Mouse (Mus musculus): Measurements from ENCODE around the gene Tamm41. TPM values are rescaled to one million over a fixed set of nuclear protein-coding genes. Genes with fewer than 3 reads are reported as not detected.
A peak's percentile ranks its signal among the peaks of the same experiment; 100 is the strongest.

Gene Tamm41
- total and polyA plus RNA-seq, 2 experiments from 2014 or later: 33.7 to 49.0 TPM

DNA sequence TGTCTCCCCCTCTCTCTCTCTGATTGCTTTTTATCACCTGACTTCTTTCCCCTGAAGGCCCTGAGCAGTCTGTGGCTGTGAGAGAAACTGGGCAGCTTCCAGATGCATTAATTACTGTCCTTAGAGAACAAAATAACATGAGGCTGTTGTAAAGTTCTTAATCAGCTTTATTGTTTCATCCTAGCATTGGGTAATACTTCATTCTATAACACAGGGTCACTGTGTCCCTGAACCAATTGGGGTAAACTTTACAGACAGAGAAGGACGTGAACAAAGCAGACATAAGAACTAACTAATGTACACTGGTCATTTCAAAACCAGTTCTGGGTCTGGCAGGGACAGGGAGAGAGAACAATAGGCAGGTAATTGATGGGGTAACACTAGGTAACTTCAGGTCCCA is 8.4 kb upstream of the Tamm41 start:
- WGBS: 53% methylated on average over 1 of the region's 1 CpGs
- Histone ChIP-seq H3K27ac (ENCODE audit: low read depth, low read length) (no peak overlapping the region), H3K9ac (no peak overlapping the region), H3K4me2 (ENCODE audit: low read depth) (no peak overlapping the region), H3K36me3 (ENCODE audit: insufficient read depth) (no peaks in the 10 kb centered on the region), H3K9me3 (ENCODE audit: low read length) (no peaks in the 10 kb centered on the region), H3K27me3 (ENCODE audit: insufficient read depth, low read length) (no peaks in the 10 kb centered on the region), H3K4me1 (ENCODE audit: insufficient read depth) (no peaks in the 10 kb centered on the region), H3K4me3 (ENCODE audit: low read depth, low read length) (no peak overlapping the region)
- DNase-seq: no peak
- ATAC-seq: no peak
- TF ChIP-seq CTCF (IDR thresholded peaks at IDR 0.05; ENCODE audit: low read depth): no peak

DNA sequence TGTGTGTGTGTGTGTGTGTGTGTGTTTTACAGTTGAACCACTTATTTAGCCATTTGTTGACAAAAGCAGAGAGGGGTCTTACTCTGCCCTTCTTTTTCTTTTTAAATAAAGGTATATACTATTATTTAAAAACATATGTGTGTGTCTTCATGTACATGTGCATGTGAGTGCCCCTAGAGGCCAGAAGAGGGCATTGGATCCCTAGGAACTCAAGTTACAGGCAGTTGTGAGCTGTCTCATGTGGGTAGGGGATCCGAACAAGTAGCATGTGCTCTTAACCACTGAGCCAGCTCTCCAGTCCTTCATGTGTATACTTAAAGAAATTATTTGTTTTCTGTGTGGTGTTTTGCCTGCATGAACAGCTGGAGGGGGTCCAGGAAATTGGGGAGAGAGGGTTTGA is 7.0 kb upstream of the Tamm41 start:
- Histone ChIP-seq H3K27ac (ENCODE audit: low read depth, low read length) (peak overlapping the region; percentile 75; the same call in 1 of the 2 replicates), H3K4me2 (ENCODE audit: low read depth) (no peak overlapping the region), H3K27me3 (ENCODE audit: insufficient read depth, low read length) (no peaks in the 10 kb centered on the region), H3K9me3 (ENCODE audit: low read length) (no peaks in the 10 kb centered on the region), H3K4me1 (ENCODE audit: insufficient read depth) (no peaks in the 10 kb centered on the region), H3K36me3 (ENCODE audit: insufficient read depth) (no peaks in the 10 kb centered on the region), H3K4me3 (ENCODE audit: low read depth, low read length) (no peak overlapping the region), H3K9ac (no peak overlapping the region)
- DNase-seq (no peak), ATAC-seq (no peak)
- TF ChIP-seq CTCF (IDR thresholded peaks at IDR 0.05; ENCODE audit: low read depth): peak; percentile 64
- WGBS: 59% methylated on average over 1 of the region's 1 CpGs

DNA sequence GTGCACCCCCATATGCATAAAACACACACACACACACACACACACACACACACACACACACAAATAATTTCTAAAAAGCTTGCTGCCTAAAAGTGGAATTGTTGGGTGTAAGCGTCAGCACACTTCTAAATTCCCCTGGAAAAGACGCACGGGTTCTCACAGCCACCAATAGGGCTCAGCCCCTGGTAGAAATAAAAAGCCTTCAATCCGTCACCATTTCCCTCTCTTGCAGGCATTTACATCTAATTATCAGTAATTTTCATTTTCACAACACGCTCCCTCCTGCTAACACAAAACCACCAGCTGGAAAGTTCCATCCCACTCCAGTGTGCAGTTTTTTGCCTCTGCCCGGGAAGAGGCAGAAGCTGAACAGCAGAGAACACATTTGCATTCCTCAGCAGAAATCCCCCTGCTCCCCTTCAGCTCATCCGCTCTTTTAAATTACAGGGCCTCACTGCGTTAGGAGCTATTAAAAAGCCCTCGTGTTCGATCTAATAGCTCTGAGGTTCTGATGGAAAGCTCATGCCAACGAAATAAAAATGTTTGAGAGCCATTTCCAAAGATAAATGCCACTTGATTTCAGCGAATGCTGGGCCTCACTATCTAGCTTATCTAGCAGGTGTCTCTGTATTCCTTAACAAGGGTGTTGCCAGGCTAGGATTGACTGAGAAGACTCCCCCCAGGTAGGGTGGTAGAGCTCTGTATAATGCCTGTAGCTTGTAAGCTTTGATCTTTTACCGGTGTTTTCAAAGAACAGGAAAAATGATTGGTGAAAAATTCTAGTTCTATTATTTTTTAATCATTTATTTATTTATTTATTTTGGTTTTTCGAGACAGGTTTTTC is 6.2 kb upstream of the Tamm41 start:
- no peaks in the 10 kb centered on the region for H3K9me3 ChIP-seq (ENCODE audit: low read length)
- H3K36me3 ChIP-seq (ENCODE audit: insufficient read depth): no peaks in the 10 kb centered on the region
- WGBS: 34% methylated on average over 14 of the region's 14 CpGs
- TF ChIP-seq CTCF (IDR thresholded peaks at IDR 0.05; ENCODE audit: low read depth): peak; percentile 7; the same call in 1 of the 2 replicates
- H3K4me2 ChIP-seq (ENCODE audit: low read depth): no peak overlapping the region
- H3K4me1 ChIP-seq (ENCODE audit: insufficient read depth): no peaks in the 10 kb centered on the region
- peak; percentile 95 for ATAC-seq
- DNase-seq: peak; percentile 76
- H3K27me3 ChIP-seq (ENCODE audit: insufficient read depth, low read length): no peaks in the 10 kb centered on the region
- peak overlapping the region; percentile 75 for H3K27ac ChIP-seq (ENCODE audit: low read depth, low read length)
- H3K9ac ChIP-seq: no peak overlapping the region
- H3K4me3 ChIP-seq (ENCODE audit: low read depth, low read length): no peak overlapping the region

DNA sequence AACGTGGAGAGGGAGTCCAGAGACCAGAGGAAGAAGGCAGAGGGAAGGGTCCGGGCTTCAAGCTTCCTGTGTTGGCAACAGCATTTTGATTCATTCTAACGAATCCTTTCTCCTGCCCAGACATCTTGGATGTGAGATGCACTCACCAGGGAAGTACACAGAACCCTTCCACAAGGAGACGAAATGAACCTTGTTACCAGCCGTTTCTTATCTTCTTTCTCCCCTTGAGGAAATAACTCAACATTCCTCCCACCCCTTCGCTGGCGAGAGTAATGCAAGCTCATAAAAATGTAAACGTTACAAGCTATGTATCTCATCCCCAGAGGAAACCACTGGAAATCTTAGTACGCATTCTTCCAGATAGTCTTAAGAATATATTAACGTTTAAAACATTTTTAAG is 4.9 kb upstream of the Tamm41 start:
- Histone ChIP-seq H3K9me3 (ENCODE audit: low read length) (no peaks in the 10 kb centered on the region), H3K27ac (ENCODE audit: low read depth, low read length) (peak overlapping the region; percentile 30; the same call in 1 of the 2 replicates), H3K4me1 (ENCODE audit: insufficient read depth) (no peaks in the 10 kb centered on the region), H3K27me3 (ENCODE audit: insufficient read depth, low read length) (no peaks in the 10 kb centered on the region), H3K36me3 (ENCODE audit: insufficient read depth) (no peaks in the 10 kb centered on the region), H3K4me3 (ENCODE audit: low read depth, low read length) (no peak overlapping the region), H3K9ac (no peak overlapping the region), H3K4me2 (ENCODE audit: low read depth) (no peak overlapping the region)
- 63% methylated on average over 10 of the region's 10 CpGs for WGBS
- DNase-seq (no peak), ATAC-seq (no peak)
- TF ChIP-seq CTCF (IDR thresholded peaks at IDR 0.05; ENCODE audit: low read depth): no peak

DNA sequence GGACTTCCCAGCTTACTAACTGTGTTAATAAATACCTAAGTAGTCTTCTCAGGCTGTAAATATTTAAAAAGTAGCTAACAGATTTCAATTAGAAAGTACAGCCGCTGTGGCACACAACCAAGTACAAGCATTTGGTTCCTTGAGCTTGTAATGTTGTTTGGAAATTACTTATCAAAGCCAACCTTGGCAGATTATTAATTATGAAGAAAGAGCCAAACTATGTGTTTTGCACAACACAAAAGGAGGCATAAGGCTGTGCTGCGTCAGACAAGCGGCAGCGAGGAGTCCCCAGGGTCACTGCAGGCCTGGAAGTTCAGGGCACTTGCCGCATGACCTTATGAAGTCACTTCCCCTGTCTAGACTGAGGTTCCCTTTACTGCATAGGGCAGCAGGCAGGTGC is 4.2 kb downstream of the Tamm41 start:
- no peak for ATAC-seq
- Histone ChIP-seq H3K36me3 (ENCODE audit: insufficient read depth) (peaks cover 40% of the 10 kb centered on the region), H3K9ac (no peak overlapping the region), H3K4me3 (ENCODE audit: low read depth, low read length) (no peak overlapping the region), H3K9me3 (ENCODE audit: low read length) (no peaks in the 10 kb centered on the region), H3K4me2 (ENCODE audit: low read depth) (no peak overlapping the region), H3K27me3 (ENCODE audit: insufficient read depth, low read length) (no peaks in the 10 kb centered on the region), H3K27ac (ENCODE audit: low read depth, low read length) (no peak overlapping the region), H3K4me1 (ENCODE audit: insufficient read depth) (peaks cover 9% of the 10 kb centered on the region)
- 95% methylated on average over 5 of the region's 5 CpGs for WGBS
- DNase-seq: no peak
- TF ChIP-seq CTCF (IDR thresholded peaks at IDR 0.05; ENCODE audit: low read depth): no peak

DNA sequence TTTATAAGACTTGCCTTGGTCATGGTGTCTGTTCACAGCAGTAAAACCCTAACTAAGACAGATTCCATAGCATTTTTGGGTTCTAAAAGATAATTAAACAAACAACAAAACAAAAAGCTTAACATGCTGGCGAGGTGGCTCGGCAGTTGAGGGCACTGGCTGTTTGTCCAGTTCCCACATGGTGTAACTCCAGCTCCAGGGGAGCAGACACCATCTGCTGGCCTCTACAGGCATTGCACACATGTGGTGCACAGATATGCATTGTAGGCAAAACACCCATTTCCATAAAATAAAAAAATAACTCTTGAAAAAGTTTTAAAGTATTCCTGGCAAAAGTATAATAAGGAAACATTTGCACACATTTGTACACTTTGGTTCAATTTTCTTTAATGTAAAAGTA is 7.6 kb downstream of the Tamm41 start:
- DNase-seq: no peak
- WGBS: 64% methylated on average over 2 of the region's 2 CpGs
- H3K36me3 ChIP-seq (ENCODE audit: insufficient read depth): peaks cover 42% of the 10 kb centered on the region

DNA sequence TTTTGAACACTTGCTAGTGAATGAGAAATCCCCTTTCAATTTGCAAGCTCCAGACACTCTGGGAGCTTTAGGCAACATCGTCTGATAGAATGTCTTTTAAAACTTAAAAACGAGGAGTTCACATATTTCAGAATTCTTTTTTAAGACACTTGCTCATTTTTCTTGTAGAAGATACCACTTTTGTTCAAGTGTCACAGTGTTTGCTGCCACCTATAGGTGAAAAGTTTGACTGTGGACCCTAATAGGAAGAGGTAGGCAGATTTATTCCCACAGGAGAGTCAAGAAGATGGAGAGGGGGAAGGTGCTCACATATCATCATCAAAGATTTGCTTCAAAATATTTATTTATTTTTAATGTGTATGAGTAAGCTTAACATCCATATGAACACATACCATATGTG is 8.4 kb downstream of the Tamm41 start:
- H3K27ac ChIP-seq (ENCODE audit: low read depth, low read length): no peak overlapping the region
- no peak overlapping the region for H3K9ac ChIP-seq
- peak; percentile 73 for TF ChIP-seq CTCF (IDR thresholded peaks at IDR 0.05; ENCODE audit: low read depth)
- H3K27me3 ChIP-seq (ENCODE audit: insufficient read depth, low read length): no peaks in the 10 kb centered on the region
- no peaks in the 10 kb centered on the region for H3K4me1 ChIP-seq (ENCODE audit: insufficient read depth)
- H3K4me2 ChIP-seq (ENCODE audit: low read depth): no peak overlapping the region
- WGBS: 56% methylated on average over 2 of the region's 2 CpGs
- peaks cover 45% of the 10 kb centered on the region for H3K36me3 ChIP-seq (ENCODE audit: insufficient read depth)
- ATAC-seq (no peak), DNase-seq (peak; percentile 83)
- no peaks in the 10 kb centered on the region for H3K9me3 ChIP-seq (ENCODE audit: low read length)
- no peak overlapping the region for H3K4me3 ChIP-seq (ENCODE audit: low read depth, low read length)

More for the DNA sequence above, 7.6 kb downstream of the Tamm41 start:
- Histone ChIP-seq H3K4me2 (ENCODE audit: low read depth) (no peak overlapping the region), H3K9ac (no peak overlapping the region), H3K27ac (ENCODE audit: low read depth, low read length) (no peak overlapping the region), H3K4me3 (ENCODE audit: low read depth, low read length) (no peak overlapping the region), H3K4me1 (ENCODE audit: insufficient read depth) (no peaks in the 10 kb centered on the region), H3K27me3 (ENCODE audit: insufficient read depth, low read length) (no peaks in the 10 kb centered on the region), H3K9me3 (ENCODE audit: low read length) (no peaks in the 10 kb centered on the region)
- TF ChIP-seq CTCF (IDR thresholded peaks at IDR 0.05; ENCODE audit: low read depth): peak; percentile 62
- ATAC-seq: no peak
